Mouse (Mus musculus) cortical plate, adult 2 months (tissue): Measurements from ENCODE around the gene Naip5. TPM values are rescaled to one million over a fixed set of nuclear protein-coding genes. Genes with fewer than 3 reads are reported as not detected.
"Not testable (repeated sequence)": the region's sequence is repeated elsewhere in the genome, so short reads cannot be mapped to it uniquely, and the experiment has no call there.

ENCODE experiments used
- H3K27ac ChIP-seq: fragments of 200-500 bp; 2 replicates; pipeline ENCODE4 v1.5.1; 2012; ENCODE audit warnings: low read length, control low read depth, inconsistent platforms; ENCODE audit not compliant: insufficient read depth
- H3K4me1 ChIP-seq: fragments of 200-500 bp; 2 replicates; pipeline ENCODE4 v1.6.1; 2011; ENCODE audit warnings: low read length; ENCODE audit not compliant: control insufficient read depth, insufficient read depth
- H3K4me3 ChIP-seq: fragments of 200-500 bp; 2 replicates; pipeline ENCODE4 v1.5.1; 2011; ENCODE audit warnings: mild to moderate bottlenecking, low read length, control low read depth; ENCODE audit not compliant: insufficient read depth
- CTCF ChIP-seq: fragments of 200-500 bp; IDR thresholded peaks from 2 replicates; pipeline ENCODE4 v1.5.1; 2011; ENCODE audit warnings: mild to moderate bottlenecking, control low read depth, low read length; ENCODE audit not compliant: insufficient read depth; ENCODE audit errors: extremely low read depth
- POLR2A ChIP-seq: fragments of 200-500 bp; IDR thresholded peaks from 2 replicates; pipeline ENCODE4 v1.6.1; 2011; ENCODE audit warnings: mild to moderate bottlenecking, low read length, control low read depth; ENCODE audit not compliant: insufficient read depth; ENCODE audit errors: extremely low read depth
- polyA plus RNA-seq: library from polyadenylated mRNA; depleted of rRNA; stranded (reverse); fragments of >200 nt; gene quantifications from 2 replicates; pipeline ENCODE4 v1.2.3, GENCODE M21; 2012; rRNA removed

The Naip5 gene
- 0.81 and 1.1 TPM in 2 replicates for polyA plus RNA-seq

DNA sequence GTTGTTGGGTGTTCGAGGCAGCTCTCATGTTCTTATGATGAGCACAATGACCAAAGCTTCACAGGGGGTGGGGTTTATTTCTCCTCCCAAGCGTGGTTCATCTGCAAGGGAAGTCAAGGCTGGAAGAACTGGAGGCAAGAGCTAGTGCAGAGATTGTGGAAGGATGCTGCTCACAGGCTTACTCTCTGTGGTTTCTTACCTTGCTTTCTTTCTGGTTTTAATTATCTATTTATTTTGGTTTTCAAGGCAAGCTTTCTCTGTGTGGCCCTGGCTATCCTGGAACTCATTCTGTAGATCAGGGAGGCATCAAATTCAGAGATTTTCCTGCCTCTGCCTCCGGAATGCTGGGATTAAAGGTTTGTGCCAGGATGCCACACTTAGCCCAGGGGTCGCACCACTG is at the start of gene Naip5:
Gene Naip5, minus strand, starts transcription at position 101 of the 400 bp plus-strand sequence.
- H3K4me3 ChIP-seq, H3K4me1 ChIP-seq, H3K27ac ChIP-seq: not testable (repeated sequence)

- TF ChIP-seq CTCF: no peak
- TF ChIP-seq POLR2A: no peak
- no peak overlapping the region for H3K4me3 ChIP-seq
- H3K4me1 ChIP-seq: no peaks in the 10 kb centered on the region
- no peak overlapping the region for H3K27ac ChIP-seq
These were observed 38.5 kb upstream of the Naip5 start for GRCm38 (mm10) chr13:100284611-100285010.

- H3K4me3 ChIP-seq, H3K27ac ChIP-seq, H3K4me1 ChIP-seq: not testable (repeated sequence)
These were observed 25.5 kb upstream of the Naip5 start for GRCm38 (mm10) chr13:100271474-100272132.

- H3K4me1 ChIP-seq, H3K27ac ChIP-seq, H3K4me3 ChIP-seq: not testable (repeated sequence)
These were observed 10.9 kb upstream of the Naip5 start for GRCm38 (mm10) chr13:100256996-100257395.

DNA sequence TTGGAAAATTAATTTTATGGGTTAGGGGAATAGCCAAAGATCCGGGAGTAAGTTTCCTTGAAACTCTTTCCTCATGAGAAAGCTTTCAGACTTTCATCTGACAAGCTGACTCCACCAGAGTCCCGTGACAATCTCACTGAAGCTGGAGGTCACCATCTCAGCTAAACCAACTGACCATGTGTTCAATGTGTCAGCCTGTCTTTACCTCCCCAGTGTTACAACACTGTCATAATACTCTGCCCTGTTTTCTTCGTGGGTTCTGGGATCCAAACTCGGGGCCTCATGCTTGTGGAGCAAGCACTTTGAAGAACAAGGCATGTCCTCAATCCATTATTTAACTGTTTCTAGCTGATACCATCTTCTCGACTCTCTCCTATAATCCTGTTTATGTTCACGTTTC is 9.8 kb upstream of the Naip5 start:
- H3K27ac ChIP-seq, H3K4me3 ChIP-seq, H3K4me1 ChIP-seq: not testable (repeated sequence)

GRCm38 (mm10) chr13:100251897-100252296 is 5.8 kb upstream of the Naip5 start:
- H3K4me3 ChIP-seq, H3K27ac ChIP-seq, H3K4me1 ChIP-seq: not testable (repeated sequence)

DNA sequence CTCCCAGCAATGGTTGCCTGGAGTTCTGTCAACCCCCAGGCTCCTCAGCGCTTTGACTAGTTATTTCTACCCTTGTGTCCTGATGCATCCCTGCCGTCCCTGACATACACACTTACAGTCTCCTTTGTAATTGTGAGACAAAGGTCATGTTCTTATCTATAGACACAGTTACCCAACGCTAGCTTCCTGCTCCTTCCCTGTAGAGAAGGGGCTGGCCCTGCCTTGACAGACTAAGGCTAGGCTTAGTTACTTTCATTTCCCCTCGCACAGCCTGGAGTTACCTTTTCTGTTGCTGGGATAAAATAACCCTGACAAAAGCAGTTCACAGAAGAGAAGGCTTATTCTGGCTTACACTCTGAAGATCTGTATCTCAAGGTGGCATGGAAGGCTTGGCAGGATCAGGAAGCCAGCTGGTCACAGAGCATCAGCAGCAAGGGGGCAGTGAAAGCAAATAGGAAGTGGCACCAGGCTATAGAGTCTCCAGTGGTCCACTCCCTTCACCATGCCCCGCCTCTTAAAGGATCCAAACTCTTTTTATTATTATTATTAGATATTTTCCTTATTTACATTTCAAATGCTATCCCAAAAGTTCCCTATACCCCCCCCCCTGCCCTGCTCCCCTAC is 885 bp upstream of the Naip5 start:
- not testable (repeated sequence) for H3K4me1 ChIP-seq, H3K27ac ChIP-seq, H3K4me3 ChIP-seq

DNA sequence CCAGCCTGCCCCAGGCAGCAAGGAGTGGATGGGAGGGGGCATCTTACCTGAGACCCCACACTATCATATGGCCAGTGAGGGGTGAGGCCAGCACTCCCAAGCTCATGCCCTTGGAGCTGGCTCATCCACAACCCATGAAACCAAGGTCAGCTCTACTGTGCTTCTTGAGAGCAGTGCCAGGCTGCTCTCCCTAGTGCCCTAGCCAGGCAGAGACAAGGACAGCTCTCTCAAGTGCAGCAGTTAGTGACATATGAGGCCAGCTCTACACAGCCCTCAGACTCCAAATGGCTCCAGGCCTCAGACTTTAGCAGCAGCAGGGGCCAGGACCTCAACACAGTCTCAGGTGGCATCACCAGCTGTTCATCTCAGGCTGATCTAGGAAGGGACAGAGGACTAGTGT is 2.4 kb downstream of the Naip5 start:
- H3K27ac ChIP-seq: no peak overlapping the region
- H3K4me3 ChIP-seq: no peak overlapping the region
- no peak for TF ChIP-seq CTCF
- no peak for TF ChIP-seq POLR2A
- no peaks in the 10 kb centered on the region for H3K4me1 ChIP-seq

DNA sequence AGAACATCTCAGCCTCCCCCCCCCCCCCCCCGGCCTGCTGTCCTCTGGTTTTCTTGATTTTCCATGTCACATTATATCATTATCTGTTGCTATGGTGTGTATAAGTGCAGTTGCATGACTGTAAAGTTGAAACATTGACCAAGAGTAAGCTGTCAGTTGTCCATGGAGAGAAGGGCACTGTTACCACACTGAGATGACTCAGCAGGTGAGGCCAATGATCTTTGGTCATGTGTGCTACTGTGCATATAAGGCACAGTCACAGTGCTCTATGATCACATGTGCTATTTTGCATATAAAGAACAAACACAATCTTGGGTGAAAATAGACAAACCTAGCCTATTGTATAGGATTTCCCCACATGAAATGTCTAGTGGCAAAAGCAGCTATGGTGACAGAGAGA is 32.4 kb downstream of the Naip5 start:
- H3K4me1 ChIP-seq, H3K27ac ChIP-seq, H3K4me3 ChIP-seq: not testable (repeated sequence)

- no peak overlapping the region for H3K4me3 ChIP-seq
- no peak overlapping the region for H3K27ac ChIP-seq
- TF ChIP-seq CTCF (no peak), POLR2A (no peak)
- H3K4me1 ChIP-seq: no peaks in the 10 kb centered on the region
These were observed 35.6 kb downstream of the Naip5 start for GRCm38 (mm10) chr13:100210540-100210939.

- H3K27ac ChIP-seq: no peak overlapping the region
- no peaks in the 10 kb centered on the region for H3K4me1 ChIP-seq
- no peak for TF ChIP-seq CTCF
- H3K4me3 ChIP-seq: no peak overlapping the region
These were observed 42.8 kb downstream of the Naip5 start for GRCm38 (mm10) chr13:100203319-100203718.

GRCm38 (mm10) chr13:100201659-100202333 is 44.3 kb downstream of the Naip5 start, which contains the start of gene Naip2:
Naip2 (minus strand) TSS chr13:100202092.
- H3K4me1 ChIP-seq, H3K4me3 ChIP-seq: not testable (repeated sequence)

More at GRCm38 (mm10) chr13:100201659-100202333, 44.3 kb downstream of the Naip5 start, which contains the start of gene Naip2:
- not testable (repeated sequence) for H3K27ac ChIP-seq
